Mouse (Mus musculus): Measurements from ENCODE around the gene Pdk4.

Pdk4 gene

GRCm38 (mm10) chr6:5444331-5444898 lies 51.7 kb downstream of the Pdk4 start:
- no peak for DNase-seq (ENCODE audit: low spot score in 2 of 2)

DNA sequence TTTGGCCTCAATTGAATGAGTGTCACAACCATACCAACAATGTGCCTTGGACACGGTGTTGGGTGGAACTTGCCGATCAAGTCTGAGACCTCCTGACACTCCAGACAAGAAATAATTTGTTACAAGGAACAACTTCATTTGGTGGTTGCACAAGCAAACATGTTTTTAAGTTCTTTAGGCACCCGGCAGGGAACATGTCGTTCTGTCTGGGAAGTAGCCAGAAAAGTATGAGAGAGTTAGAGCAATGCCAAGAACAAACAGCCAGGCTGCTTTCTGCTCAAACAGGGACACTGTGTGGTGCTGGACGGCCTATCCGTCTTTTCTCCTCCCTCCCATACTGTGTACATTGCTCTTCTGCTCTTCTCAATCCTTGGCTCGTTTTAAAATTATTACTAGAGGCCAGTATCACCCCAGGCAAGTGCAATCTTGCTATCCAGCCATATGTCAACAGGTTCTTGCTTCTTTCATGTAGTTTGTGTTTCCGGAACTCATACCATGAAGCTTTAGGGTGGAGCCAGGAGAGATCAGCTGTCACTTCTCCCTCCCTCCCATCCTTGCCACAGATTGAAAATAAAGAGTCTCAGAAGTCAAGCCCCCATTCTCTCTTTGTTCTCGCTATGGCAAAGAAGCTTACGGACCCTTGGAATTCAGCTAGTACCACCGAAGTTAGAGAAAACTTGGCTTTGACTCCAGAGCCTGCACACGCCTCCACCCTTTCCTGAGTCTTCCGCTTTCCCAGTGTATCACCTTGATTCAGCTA lies 52.8 kb downstream of the Pdk4 start:
- DNase-seq (ENCODE audit: low spot score in 2 of 2), result no peak

- no peak for DNase-seq (ENCODE audit: low spot score in 2 of 2)
Observed at GRCm38 (mm10) chr6:5442316-5443085, 53.6 kb downstream of the Pdk4 start.

GRCm38 (mm10) chr6:5441221-5441620 lies 54.9 kb downstream of the Pdk4 start:
- DNase-seq (ENCODE audit: low spot score in 2 of 2), result no peak

DNA sequence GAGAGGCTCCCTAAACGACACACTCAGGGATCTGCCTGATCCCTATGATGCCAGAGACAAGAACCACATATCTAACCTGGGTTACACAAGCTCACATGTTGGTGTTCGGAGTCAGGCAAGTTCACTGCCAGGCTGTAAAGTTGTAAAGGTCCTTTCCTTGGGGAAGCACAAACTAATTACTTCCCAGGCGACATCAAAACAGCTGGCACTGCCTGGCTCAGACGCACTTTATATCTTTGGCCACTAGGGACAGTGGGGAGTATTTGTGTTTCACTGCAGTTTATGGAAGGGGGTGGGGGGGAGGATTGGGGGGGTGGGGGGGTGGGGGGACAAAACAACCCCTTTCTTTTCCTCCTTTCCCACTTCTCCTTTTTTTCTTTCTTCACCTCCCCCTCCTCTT lies 58.4 kb downstream of the Pdk4 start:
- DNase-seq (ENCODE audit: low spot score in 2 of 2), result no peak

- DNase-seq (ENCODE audit: low spot score in 2 of 2), result no peak
Observed at GRCm38 (mm10) chr6:5433887-5434286, 62.2 kb downstream of the Pdk4 start.
